ENCODE assay signal across 16 mouse cellular contexts in genomic region chr5:66042651-66043340, GRCm38 (mm10). TPM values are rescaled to one million over a fixed set of nuclear protein-coding genes. Genes with fewer than 3 reads are reported as not detected.
A peak's percentile ranks its signal among the peaks of the same experiment; 100 is the strongest.
DNase-seq lines count a peak whose midpoint lies in the region; ATAC-seq and TF ChIP-seq lines count a peak whose summit lies in the region.
"Had no signal": no experiment of that assay in that cellular context is flagged by ENCODE, and none has a peak within 500 bp of the region (broad histone marks: within the 10 kb centered on the region; RNA-seq: fewer than 3 reads in every experiment).

No protein-coding gene starts in this region.

- no peaks in the 10 kb centered on the region for H3K9me3 ChIP-seq in kidney, embryonic 15.5 days (replicated peaks)
- no peaks in the 10 kb centered on the region for H3K9me3 ChIP-seq in liver, postnatal 0 days (ENCODE audit: low read length)
- H3K9me3 ChIP-seq in limb, embryonic 10.5 days (replicated peaks), result no peaks in the 10 kb centered on the region
- H3K9me3 ChIP-seq: embryonic facial prominence, embryonic 10.5 days; limb, embryonic 12.5 days; megakaryocyte, embryonic 14.5 days had no signal

- DNase-seq in heart, adult 11 months, result peak; percentile 75
- DNase-seq in heart, postnatal 36 days, result no peak
- DNase-seq in ES-CJ7 (ENCODE audit: low read depth, low spot score), result peak; percentile 73
- DNase-seq in liver, postnatal 0 days, result no peak
- no peak for DNase-seq in urinary bladder, adult 2 months (ENCODE audit: low spot score)
- no peak for DNase-seq in limb, embryonic 10.5 days (ENCODE audit: low spot score)
- no peak for DNase-seq in layer of hippocampus, postnatal 10 days (ENCODE audit: low spot score in 2 of 2)
- DNase-seq: cerebellum, adult 9-11 months; heart, adult 2 months; heart, postnatal 14 days; layer of hippocampus, postnatal 36 days had no signal

- peak overlapping the region; percentile 26; the same call in 1 of the 2 replicates for H3K4me2 ChIP-seq in kidney, embryonic 15.5 days
- peak overlapping the region; percentile 36; the same call in 1 of the 2 replicates for H3K4me2 ChIP-seq in liver, postnatal 0 days (ENCODE audit: low read depth, low read length)
- H3K4me2 ChIP-seq: limb, embryonic 12.5 days had no signal

- H3K9ac ChIP-seq in kidney, embryonic 15.5 days, result no peak overlapping the region
- H3K9ac ChIP-seq in liver, postnatal 0 days (replicated peaks), result no peak overlapping the region
- H3K9ac ChIP-seq: limb, embryonic 12.5 days had no signal

- no peak for TF ChIP-seq CTCF in liver, postnatal 0 days (IDR thresholded peaks at IDR 0.05; ENCODE audit: low read depth)

- peak; percentile 68 for ATAC-seq in kidney, embryonic 15.5 days (replicated peaks; ENCODE audit: low FRiP score)
- ATAC-seq in liver, postnatal 0 days, result peak; percentile 45
- ATAC-seq: inflammation-experienced regulatory T-cells, adult 6 months had no signal

- no peaks in the 10 kb centered on the region for H3K36me3 ChIP-seq in kidney, embryonic 15.5 days
- H3K36me3 ChIP-seq in liver, postnatal 0 days (replicated peaks; ENCODE audit: insufficient read depth, low read length), result no peaks in the 10 kb centered on the region
- H3K36me3 ChIP-seq in limb, embryonic 10.5 days, result no peaks in the 10 kb centered on the region
- H3K36me3 ChIP-seq: embryonic facial prominence, embryonic 10.5 days; limb, embryonic 12.5 days had no signal

- H3K27ac ChIP-seq in kidney, embryonic 15.5 days, result peak overlapping the region; percentile 85
- peak overlapping the region; percentile 18; the same call in 1 of the 2 replicates for H3K27ac ChIP-seq in liver, postnatal 0 days (ENCODE audit: low read depth)
- no peak overlapping the region for H3K27ac ChIP-seq in limb, embryonic 10.5 days
- H3K27ac ChIP-seq: embryonic facial prominence, embryonic 10.5 days; heart, adult 2 months; limb, embryonic 12.5 days had no signal

- WGBS in kidney, embryonic 15.5 days, result 52% methylated on average over 10 of the region's 10 CpGs
- 48% methylated on average over 10 of the region's 10 CpGs for WGBS in liver, postnatal 0 days (ENCODE audit: insufficient replicate concordance)
- 70% methylated on average over 10 of the region's 10 CpGs for WGBS in limb, embryonic 10.5 days

- intact Hi-C loops in heart, postnatal 36 days (cut with DNase I), result no loop called here

- H3K4me1 ChIP-seq in kidney, embryonic 15.5 days, result peaks cover 24% of the 10 kb centered on the region
- peaks cover 24% of the 10 kb centered on the region for H3K4me1 ChIP-seq in liver, postnatal 0 days (ENCODE audit: insufficient read depth)
- H3K4me1 ChIP-seq in limb, embryonic 10.5 days, result no peaks in the 10 kb centered on the region
- H3K4me1 ChIP-seq: embryonic facial prominence, embryonic 10.5 days; limb, embryonic 12.5 days had no signal

- no peak for TF ChIP-seq EP300 in liver, postnatal 0 days (IDR thresholded peaks at IDR 0.05; ENCODE audit: low read depth)

- H3K27me3 ChIP-seq in kidney, embryonic 15.5 days, result no peaks in the 10 kb centered on the region
- no peaks in the 10 kb centered on the region for H3K27me3 ChIP-seq in liver, postnatal 0 days (ENCODE audit: insufficient read depth, low read length)
- H3K27me3 ChIP-seq in limb, embryonic 10.5 days (ENCODE audit: low read depth, poor library complexity, severe bottlenecking), result no peaks in the 10 kb centered on the region
- H3K27me3 ChIP-seq: limb, embryonic 12.5 days had no signal

- H3K4me3 ChIP-seq in kidney, embryonic 15.5 days (replicated peaks), result no peak overlapping the region
- no peak overlapping the region for H3K4me3 ChIP-seq in liver, postnatal 0 days (ENCODE audit: low read depth, low read length)
- no peak overlapping the region for H3K4me3 ChIP-seq in limb, embryonic 10.5 days
- H3K4me3 ChIP-seq: embryonic facial prominence, embryonic 10.5 days; heart, adult 2 months; limb, embryonic 12.5 days; megakaryocyte, embryonic 14.5 days had no signal

RNA-seq across cellular contexts. Expression of gene 9130230L23Rik, which starts 38.7 kb away (rescaled TPM):
- total RNA-seq in heart, postnatal 36 days (2021), result not detected
- 0.42 and 0.65 TPM in 2 replicates for polyA plus RNA-seq in kidney, embryonic 15.5 days (2015; fragmentation: Nextera tagmentation; extraction: Ambion mirVana)
- 0.20 TPM in 1 of 2 replicates, not detected in the other for polyA plus RNA-seq in liver, postnatal 0 days (2015; fragmentation: Nextera tagmentation; extraction: Ambion mirVana)
- 1.5 and 1.8 TPM in 2 replicates for polyA plus RNA-seq in urinary bladder, adult 2 months (2012; rRNA removed)
- 0.10 and 0.11 TPM in 2 replicates for polyA plus RNA-seq in limb, embryonic 10.5 days (2016; fragmentation: Nextera tagmentation; extraction: Ambion mirVana)
- total RNA-seq in layer of hippocampus, postnatal 10 days (2021), result not detected
- total RNA-seq: heart, adult 2 months; heart, postnatal 14 days; layer of hippocampus, postnatal 36 days had no signal
- polyA plus RNA-seq: embryonic facial prominence, embryonic 10.5 days; limb, embryonic 12.5 days had no signal

Comparison
In these comparisons a context has a peak if more than half of its experiments do, and no peak if none do; other contexts are left out.
1. DNase-seq: peak in heart, adult 11 months (single experiment) and ES-CJ7 (single experiment); none in heart, postnatal 36 days (0 of 2), liver, postnatal 0 days (single experiment), urinary bladder, adult 2 months (single experiment), limb, embryonic 10.5 days (single experiment) and layer of hippocampus, postnatal 10 days (0 of 2).